Mouse (Mus musculus): Measurements from ENCODE around the gene Ston1. TPM values are rescaled to one million over a fixed set of nuclear protein-coding genes. Genes with fewer than 3 reads are reported as not detected.

The Ston1 gene
- polyA plus RNA-seq, 1 experiment from 2014 or later: 1.8 TPM

- H3K9ac ChIP-seq (replicated peaks; ENCODE audit: low read depth, low read length): no peak overlapping the region
- 39% methylated on average over 7 of the region's 7 CpGs for WGBS
- no peak overlapping the region for H3K27ac ChIP-seq (ENCODE audit: low read depth, low read length)
- no peaks in the 10 kb centered on the region for H3K36me3 ChIP-seq (ENCODE audit: control insufficient read depth, insufficient read depth, low read length)
- no peaks in the 10 kb centered on the region for H3K9me3 ChIP-seq (ENCODE audit: control insufficient read depth, low read length)
- H3K4me2 ChIP-seq (ENCODE audit: low read depth, low read length): no peak overlapping the region
- ATAC-seq (ENCODE audit: low read depth): no peak
- no peak overlapping the region for H3K4me3 ChIP-seq (ENCODE audit: low read depth, low read length)
- H3K4me1 ChIP-seq (ENCODE audit: control insufficient read depth, insufficient read depth, low read length): peaks cover 7% of the 10 kb centered on the region; the same call in 1 of the 2 replicates
- no peaks in the 10 kb centered on the region for H3K27me3 ChIP-seq (ENCODE audit: control insufficient read depth, insufficient read depth, low read length)
These were observed 28.9 kb downstream of the Ston1 start for GRCm38 (mm10) chr17:88626347-88626811.

GRCm38 (mm10) chr17:88627150-88627549 is 29.7 kb downstream of the Ston1 start:
- Histone ChIP-seq H3K27me3 (ENCODE audit: control insufficient read depth, insufficient read depth, low read length) (no peaks in the 10 kb centered on the region), H3K4me3 (ENCODE audit: low read depth, low read length) (no peak overlapping the region), H3K4me2 (ENCODE audit: low read depth, low read length) (no peak overlapping the region), H3K36me3 (ENCODE audit: control insufficient read depth, insufficient read depth, low read length) (no peaks in the 10 kb centered on the region), H3K27ac (ENCODE audit: low read depth, low read length) (no peak overlapping the region), H3K9me3 (ENCODE audit: control insufficient read depth, low read length) (no peaks in the 10 kb centered on the region), H3K4me1 (ENCODE audit: control insufficient read depth, insufficient read depth, low read length) (peaks cover 7% of the 10 kb centered on the region; the same call in 1 of the 2 replicates), H3K9ac (replicated peaks; ENCODE audit: low read depth, low read length) (no peak overlapping the region)
- ATAC-seq (ENCODE audit: low read depth): no peak
- 82% methylated on average over 7 of the region's 7 CpGs for WGBS

GRCm38 (mm10) chr17:88628676-88629380 is 31.3 kb downstream of the Ston1 start:
- Histone ChIP-seq H3K4me2 (ENCODE audit: low read depth, low read length) (no peak overlapping the region), H3K4me3 (ENCODE audit: low read depth, low read length) (no peak overlapping the region), H3K9ac (replicated peaks; ENCODE audit: low read depth, low read length) (no peak overlapping the region), H3K27ac (ENCODE audit: low read depth, low read length) (no peak overlapping the region; the same call in 1 of the 2 replicates), H3K9me3 (ENCODE audit: control insufficient read depth, low read length) (no peaks in the 10 kb centered on the region), H3K27me3 (ENCODE audit: control insufficient read depth, insufficient read depth, low read length) (no peaks in the 10 kb centered on the region), H3K4me1 (ENCODE audit: control insufficient read depth, insufficient read depth, low read length) (peaks cover 7% of the 10 kb centered on the region; the same call in 1 of the 2 replicates), H3K36me3 (ENCODE audit: control insufficient read depth, insufficient read depth, low read length) (no peaks in the 10 kb centered on the region)
- peak; percentile 62 for ATAC-seq (ENCODE audit: low read depth)
- 55% methylated on average over 6 of the region's 10 CpGs for WGBS

- H3K36me3 ChIP-seq (ENCODE audit: control insufficient read depth, insufficient read depth, low read length): no peaks in the 10 kb centered on the region
- WGBS: 31% methylated on average over 4 of the region's 4 CpGs
- H3K9ac ChIP-seq (replicated peaks; ENCODE audit: low read depth, low read length): no peak overlapping the region
- H3K9me3 ChIP-seq (ENCODE audit: control insufficient read depth, low read length): no peaks in the 10 kb centered on the region
- no peak overlapping the region for H3K4me3 ChIP-seq (ENCODE audit: low read depth, low read length)
- H3K4me2 ChIP-seq (ENCODE audit: low read depth, low read length): no peak overlapping the region; the same call in 1 of the 2 replicates
- peaks cover 7% of the 10 kb centered on the region; the same call in 1 of the 2 replicates for H3K4me1 ChIP-seq (ENCODE audit: control insufficient read depth, insufficient read depth, low read length)
- peak overlapping the region; percentile 72 for H3K27ac ChIP-seq (ENCODE audit: low read depth, low read length)
- no peaks in the 10 kb centered on the region for H3K27me3 ChIP-seq (ENCODE audit: control insufficient read depth, insufficient read depth, low read length)
- peak; percentile 68 for ATAC-seq (ENCODE audit: low read depth)
These were observed 31.9 kb downstream of the Ston1 start for GRCm38 (mm10) chr17:88629381-88629759.

- Histone ChIP-seq H3K27ac (ENCODE audit: low read depth, low read length) (peak overlapping the region; percentile 72), H3K9ac (replicated peaks; ENCODE audit: low read depth, low read length) (no peak overlapping the region), H3K4me3 (ENCODE audit: low read depth, low read length) (no peak overlapping the region), H3K36me3 (ENCODE audit: control insufficient read depth, insufficient read depth, low read length) (no peaks in the 10 kb centered on the region), H3K4me1 (ENCODE audit: control insufficient read depth, insufficient read depth, low read length) (peaks cover 7% of the 10 kb centered on the region; the same call in 1 of the 2 replicates), H3K4me2 (ENCODE audit: low read depth, low read length) (no peak overlapping the region; the same call in 1 of the 2 replicates), H3K9me3 (ENCODE audit: control insufficient read depth, low read length) (no peaks in the 10 kb centered on the region), H3K27me3 (ENCODE audit: control insufficient read depth, insufficient read depth, low read length) (no peaks in the 10 kb centered on the region)
- WGBS: 20% methylated on average over 11 of the region's 11 CpGs
- peak; percentile 71 for ATAC-seq (ENCODE audit: low read depth)
These were observed 32.6 kb downstream of the Ston1 start for GRCm38 (mm10) chr17:88629931-88630553.

GRCm38 (mm10) chr17:88630554-88630948 is 33.1 kb downstream of the Ston1 start:
- ATAC-seq (ENCODE audit: low read depth): no peak
- H3K27me3 ChIP-seq (ENCODE audit: control insufficient read depth, insufficient read depth, low read length): no peaks in the 10 kb centered on the region
- H3K9me3 ChIP-seq (ENCODE audit: control insufficient read depth, low read length): no peaks in the 10 kb centered on the region
- WGBS: 77% methylated on average over 3 of the region's 3 CpGs
- no peak overlapping the region for H3K9ac ChIP-seq (replicated peaks; ENCODE audit: low read depth, low read length)
- no peaks in the 10 kb centered on the region for H3K36me3 ChIP-seq (ENCODE audit: control insufficient read depth, insufficient read depth, low read length)
- 0 out of 2 replicates have a peak overlapping the region, but pooled peaks have one; percentile 31 for H3K27ac ChIP-seq (ENCODE audit: low read depth, low read length)
- H3K4me3 ChIP-seq (ENCODE audit: low read depth, low read length): no peak overlapping the region
- H3K4me1 ChIP-seq (ENCODE audit: control insufficient read depth, insufficient read depth, low read length): peaks cover 7% of the 10 kb centered on the region; the same call in 1 of the 2 replicates
- H3K4me2 ChIP-seq (ENCODE audit: low read depth, low read length): no peak overlapping the region; the same call in 1 of the 2 replicates

- ATAC-seq (ENCODE audit: low read depth): no peak
These were observed 35.1 kb downstream of the Ston1 start for GRCm38 (mm10) chr17:88632631-88633030.

GRCm38 (mm10) chr17:88636076-88636475 is 38.6 kb downstream of the Ston1 start:
- H3K27ac ChIP-seq (ENCODE audit: low read depth, low read length): no peak overlapping the region
- H3K4me1 ChIP-seq (ENCODE audit: control insufficient read depth, insufficient read depth, low read length): no peaks in the 10 kb centered on the region
- no peak overlapping the region for H3K9ac ChIP-seq (replicated peaks; ENCODE audit: low read depth, low read length)
- no peak overlapping the region for H3K4me3 ChIP-seq (ENCODE audit: low read depth, low read length)
- H3K27me3 ChIP-seq (ENCODE audit: control insufficient read depth, insufficient read depth, low read length): no peaks in the 10 kb centered on the region
- H3K4me2 ChIP-seq (ENCODE audit: low read depth, low read length): no peak overlapping the region
- ATAC-seq (ENCODE audit: low read depth): no peak
- no peaks in the 10 kb centered on the region for H3K9me3 ChIP-seq (ENCODE audit: control insufficient read depth, low read length)
- no peaks in the 10 kb centered on the region for H3K36me3 ChIP-seq (ENCODE audit: control insufficient read depth, insufficient read depth, low read length)
- 83% methylated on average over 14 of the region's 14 CpGs for WGBS

More at GRCm38 (mm10) chr17:88632631-88633030, 35.1 kb downstream of the Ston1 start:
- H3K9ac ChIP-seq (replicated peaks; ENCODE audit: low read depth, low read length): no peak overlapping the region
- H3K4me1 ChIP-seq (ENCODE audit: control insufficient read depth, insufficient read depth, low read length): peaks cover 7% of the 10 kb centered on the region; the same call in 1 of the 2 replicates
- no peaks in the 10 kb centered on the region for H3K36me3 ChIP-seq (ENCODE audit: control insufficient read depth, insufficient read depth, low read length)
- no peak overlapping the region for H3K4me2 ChIP-seq (ENCODE audit: low read depth, low read length)
- no peaks in the 10 kb centered on the region for H3K27me3 ChIP-seq (ENCODE audit: control insufficient read depth, insufficient read depth, low read length)
- no peak overlapping the region for H3K4me3 ChIP-seq (ENCODE audit: low read depth, low read length)
- H3K9me3 ChIP-seq (ENCODE audit: control insufficient read depth, low read length): no peaks in the 10 kb centered on the region
- WGBS: 91% methylated on average over 3 of the region's 3 CpGs
- no peak overlapping the region for H3K27ac ChIP-seq (ENCODE audit: low read depth, low read length)

- 48% methylated on average over 12 of the region's 12 CpGs for WGBS
- H3K9me3 ChIP-seq (ENCODE audit: control insufficient read depth, low read length): no peaks in the 10 kb centered on the region
- no peaks in the 10 kb centered on the region for H3K27me3 ChIP-seq (ENCODE audit: control insufficient read depth, insufficient read depth, low read length)
- no peaks in the 10 kb centered on the region for H3K4me1 ChIP-seq (ENCODE audit: control insufficient read depth, insufficient read depth, low read length)
- H3K9ac ChIP-seq (replicated peaks; ENCODE audit: low read depth, low read length): no peak overlapping the region
- no peak overlapping the region for H3K4me3 ChIP-seq (ENCODE audit: low read depth, low read length)
- no peak overlapping the region for H3K27ac ChIP-seq (ENCODE audit: low read depth, low read length)
- H3K36me3 ChIP-seq (ENCODE audit: control insufficient read depth, insufficient read depth, low read length): no peaks in the 10 kb centered on the region
- no peak overlapping the region for H3K4me2 ChIP-seq (ENCODE audit: low read depth, low read length)
- ATAC-seq (ENCODE audit: low read depth): no peak; the same call in 1 of the 2 replicates
These were observed 39.1 kb downstream of the Ston1 start for GRCm38 (mm10) chr17:88636587-88636986.

Data from neural tube, embryonic 14.5 days (tissue).